Mouse (Mus musculus) megakaryocyte, embryonic 14.5 days (primary cell): Measurements from ENCODE around the gene B4galnt4. TPM values are rescaled to one million over a fixed set of nuclear protein-coding genes. Genes with fewer than 3 reads are reported as not detected.
A peak's percentile ranks its signal among the peaks of the same experiment; 100 is the strongest.

Experiments
- H3K27me3 ChIP-seq: replicated peaks from 2 replicates; pipeline ENCODE3; 2012; ENCODE audit warnings: inconsistent platforms
- H3K36me3 ChIP-seq: replicated peaks from 2 replicates; pipeline ENCODE3; 2012; ENCODE audit warnings: low read length, inconsistent platforms, mixed read lengths
- H3K4me1 ChIP-seq: 2 replicates; pipeline ENCODE4 v1.6.1; 2012; ENCODE audit warnings: inconsistent platforms
- H3K4me3 ChIP-seq: replicated peaks from 2 replicates; pipeline ENCODE3; 2012; ENCODE audit warnings: moderate library complexity, mild to moderate bottlenecking, inconsistent platforms
- H3K9me3 ChIP-seq: 2 replicates; pipeline ENCODE4 v1.6.1; 2012; ENCODE audit warnings: inconsistent platforms
- FLI1 ChIP-seq: IDR thresholded peaks from 2 replicates; pipeline ENCODE4 v1.6.1; 2012; ENCODE audit warnings: low read length, inconsistent platforms, mixed read lengths
- GATA1 ChIP-seq: IDR thresholded peaks from 3 replicates; pipeline ENCODE4 v1.6.1; 2012; ENCODE audit warnings: mixed read lengths, low read length, inconsistent platforms, borderline replicate concordance
- polyA plus RNA-seq: library from polyadenylated mRNA; stranded (reverse); fragments of >175 nt; gene quantifications from 2 replicates; pipeline ENCODE4 v1.2.3, GENCODE M21; 2012; ENCODE audit warnings: low replicate concordance; ENCODE audit not compliant: insufficient read depth

B4galnt4 gene
- polyA plus RNA-seq, 1 experiment: 17.3 TPM

- peaks cover 15% of the 10 kb centered on the region for H3K27me3 ChIP-seq
- no peaks in the 10 kb centered on the region for H3K9me3 ChIP-seq
- H3K36me3 ChIP-seq: no peaks in the 10 kb centered on the region
- no peak overlapping the region for H3K4me3 ChIP-seq
- H3K4me1 ChIP-seq: peaks cover 60% of the 10 kb centered on the region
- no peak for TF ChIP-seq GATA1
- TF ChIP-seq FLI1: no peak
Observed at GRCm38 (mm10) chr7:141119487-141119886, 58.6 kb downstream of the B4galnt4 start.

DNA sequence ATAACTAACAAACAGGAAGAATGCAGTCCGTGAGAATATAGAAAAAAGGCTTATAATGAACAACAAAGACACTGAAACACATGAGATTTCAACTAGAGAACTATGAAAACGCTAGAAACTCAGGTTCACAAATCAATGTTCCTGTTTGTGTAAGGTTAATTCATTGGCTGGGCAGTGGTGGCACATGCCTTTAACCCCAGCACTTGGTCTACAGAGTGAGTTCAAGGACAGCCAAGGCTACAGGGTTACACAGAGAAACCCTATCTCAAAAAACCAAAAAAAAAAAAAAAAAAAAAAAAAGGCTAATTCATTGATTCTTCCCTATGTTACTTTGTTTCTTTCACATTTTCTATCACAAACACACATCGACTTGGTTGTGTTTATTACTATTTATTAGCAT lies 59.7 kb downstream of the B4galnt4 start:
- H3K9me3 ChIP-seq: no peaks in the 10 kb centered on the region
- H3K27me3 ChIP-seq: peaks cover 14% of the 10 kb centered on the region
- no peak overlapping the region for H3K4me3 ChIP-seq
- H3K36me3 ChIP-seq: no peaks in the 10 kb centered on the region
- H3K4me1 ChIP-seq: peaks cover 70% of the 10 kb centered on the region
- TF ChIP-seq FLI1: no peak
- TF ChIP-seq GATA1: no peak

DNA sequence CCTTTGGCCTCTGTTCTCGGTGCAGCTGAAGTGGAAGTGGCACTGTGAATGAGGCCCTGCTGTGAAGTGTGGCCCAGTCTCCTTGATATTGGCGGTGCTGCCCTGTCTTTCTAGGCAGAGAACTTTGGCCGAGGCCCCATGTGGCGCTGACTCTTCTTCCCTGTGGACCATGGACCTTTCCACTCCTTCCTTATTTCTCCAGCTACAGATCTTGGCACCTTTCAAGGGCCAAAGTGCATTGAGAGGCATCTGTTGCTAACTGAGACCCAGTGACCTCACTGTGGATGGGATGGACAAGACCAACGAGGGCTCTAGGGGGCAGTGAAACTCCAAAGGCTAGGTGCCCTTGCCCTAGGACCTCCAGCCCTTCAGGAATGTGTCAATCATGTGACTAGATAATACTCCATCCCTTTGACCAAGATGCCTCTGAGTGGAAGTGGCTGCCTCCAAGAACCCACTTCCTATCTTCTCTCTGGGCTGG lies 60.2 kb downstream of the B4galnt4 start:
- H3K4me3 ChIP-seq: peak overlapping the region; percentile 38
- H3K36me3 ChIP-seq: no peaks in the 10 kb centered on the region
- peaks cover 74% of the 10 kb centered on the region for H3K4me1 ChIP-seq
- TF ChIP-seq FLI1 (no peak), GATA1 (no peak)
- H3K9me3 ChIP-seq: no peaks in the 10 kb centered on the region
- H3K27me3 ChIP-seq: peaks cover 9% of the 10 kb centered on the region

Other genes starting within 250 kb of the B4galnt4 start
- 1.8 TPM in 1 of 2 replicates, not detected in the other for gene Zfp941, start 238.9 kb upstream of the B4galnt4 start, polyA plus RNA-seq
- gene Urah, start 226.1 kb upstream of the B4galnt4 start, polyA plus RNA-seq: not detected in 2 replicates
- 1.1 TPM in 1 of 2 replicates, not detected in the other for gene Scgb1c1, start 215.6 kb upstream of the B4galnt4 start, polyA plus RNA-seq
- 0.13 TPM in 1 of 2 replicates, not detected in the other for gene Odf3, start 213.3 kb upstream of the B4galnt4 start, polyA plus RNA-seq
- not detected in 2 replicates for gene Gm45785, start 204.8 kb upstream of the B4galnt4 start, polyA plus RNA-seq
- gene Ric8a, start 204.1 kb upstream of the B4galnt4 start, polyA plus RNA-seq: 57.2 and 112 TPM in 2 replicates
- gene Bet1l, start 203.5 kb upstream of the B4galnt4 start, polyA plus RNA-seq: 4.0 and 23.4 TPM in 2 replicates
- gene Psmd13, start 179.1 kb upstream of the B4galnt4 start, polyA plus RNA-seq: 16.6 and 130 TPM in 2 replicates
- 25.1 and 60.6 TPM in 2 replicates for gene Sirt3, start 178.8 kb upstream of the B4galnt4 start, polyA plus RNA-seq
- not detected in 2 replicates for gene Cox8b, start 160.7 kb upstream of the B4galnt4 start, polyA plus RNA-seq
- gene Nlrp6, start 140.2 kb upstream of the B4galnt4 start, polyA plus RNA-seq: 18.0 and 21.3 TPM in 2 replicates
- gene Pgghg, start 119.7 kb upstream of the B4galnt4 start, polyA plus RNA-seq: 6.6 and 7.4 TPM in 2 replicates
- not detected in 2 replicates for gene Ifitm5, start 110.8 kb upstream of the B4galnt4 start, polyA plus RNA-seq
- not detected in 2 replicates for gene Gm45717, start 105.2 kb upstream of the B4galnt4 start, polyA plus RNA-seq
- gene Ifitm2, start 105.1 kb upstream of the B4galnt4 start, polyA plus RNA-seq: 93.8 and 722 TPM in 2 replicates
- gene Ifitm1, start 93.9 kb upstream of the B4galnt4 start, polyA plus RNA-seq: 27.5 and 76.2 TPM in 2 replicates
- gene Ifitm3, start 50.3 kb upstream of the B4galnt4 start, polyA plus RNA-seq: 28.6 and 151 TPM in 2 replicates
- 0.91 TPM in 1 of 2 replicates, not detected in the other for gene Ifitm6, start 43.2 kb upstream of the B4galnt4 start, polyA plus RNA-seq
- not detected in 2 replicates for gene Gm17387, start 32.0 kb upstream of the B4galnt4 start, polyA plus RNA-seq
- 2.5 and 3.0 TPM in 2 replicates for gene Pkp3, start 17.1 kb downstream of the B4galnt4 start, polyA plus RNA-seq
- 41.8 and 92.9 TPM in 2 replicates for gene Sigirr, start 39.5 kb downstream of the B4galnt4 start, polyA plus RNA-seq
- not detected in 2 replicates for gene Ano9, start 56.7 kb downstream of the B4galnt4 start, polyA plus RNA-seq
- 32.9 and 81.5 TPM in 2 replicates for gene Ptdss2, start 61.3 kb downstream of the B4galnt4 start, polyA plus RNA-seq
- gene Rnh1, start 111.8 kb downstream of the B4galnt4 start, polyA plus RNA-seq: 26.5 and 43.0 TPM in 2 replicates
- gene Hras, start 132.9 kb downstream of the B4galnt4 start, polyA plus RNA-seq: 51.3 and 84.0 TPM in 2 replicates
- gene Lrrc56, start 133.1 kb downstream of the B4galnt4 start, polyA plus RNA-seq: 12.2 and 18.5 TPM in 2 replicates
- 0.57 TPM in 1 of 2 replicates, not detected in the other for gene Lmntd2, start 153.0 kb downstream of the B4galnt4 start, polyA plus RNA-seq
- 3.6 and 11.1 TPM in 2 replicates for gene Rassf7, start 154.8 kb downstream of the B4galnt4 start, polyA plus RNA-seq
- gene Phrf1, start 167.7 kb downstream of the B4galnt4 start, polyA plus RNA-seq: 82.9 and 114 TPM in 2 replicates
- gene Irf7, start 205.4 kb downstream of the B4galnt4 start, polyA plus RNA-seq: 154 and 188 TPM in 2 replicates
- gene Cdhr5, start 215.7 kb downstream of the B4galnt4 start, polyA plus RNA-seq: not detected in 2 replicates
- gene Sct, start 218.0 kb downstream of the B4galnt4 start, polyA plus RNA-seq: not detected in 2 replicates
- 0.04 TPM in 1 of 2 replicates, not detected in the other for gene Drd4, start 230.9 kb downstream of the B4galnt4 start, polyA plus RNA-seq